Mouse (Mus musculus) G1E (cell line): ENCODE measurements around the gene Ablim1.

Experiments
- CTCF ChIP-seq: IDR thresholded peaks from 2 replicates; pipeline ENCODE4 v1.5.1; 2012; ENCODE audit warnings: low read depth, low read length, inconsistent platforms, mixed read lengths
- GATA1 ChIP-seq: IDR thresholded peaks from 2 replicates; pipeline ENCODE4 v1.6.1; 2012; ENCODE audit warnings: borderline replicate concordance, low read length, inconsistent platforms, mixed read lengths
- POLR2AphosphoS5 ChIP-seq: IDR thresholded peaks from 2 replicates; pipeline ENCODE4 v1.6.1; 2012; ENCODE audit warnings: low read depth, low read length, inconsistent platforms; ENCODE audit not compliant: insufficient replicate concordance

- TF ChIP-seq CTCF: no peak
- TF ChIP-seq POLR2AphosphoS5: no peak
- no peak for TF ChIP-seq GATA1
Observed at GRCm38 (mm10) chr19:57002741-57003459, 311.8 kb downstream of the Ablim1 start.
